Comparison of ENCODE assay signal across 8 mouse cellular contexts in genomic region chr12:39665448-39665847, GRCm38 (mm10).
DNase-seq lines count a peak whose midpoint lies in the region; ATAC-seq and TF ChIP-seq lines count a peak whose summit lies in the region.

No protein-coding gene starts in this region.

- H3K4me3 ChIP-seq in heart, adult 2 months, result no peak overlapping the region
- no peak overlapping the region for H3K4me3 ChIP-seq in forebrain, embryonic 15.5 days
- no peak overlapping the region for H3K4me3 ChIP-seq in hindbrain, embryonic 13.5 days

- intact Hi-C loops in heart, adult 2 months (cut with DNase I), result loop anchor here (1.0 kb wide), 1 partner anchor 375 kb away; no protein-coding TSS in a partner anchor

- H3K9me3 ChIP-seq in forebrain, embryonic 15.5 days, result no peaks in the 10 kb centered on the region
- no peaks in the 10 kb centered on the region for H3K9me3 ChIP-seq in hindbrain, embryonic 13.5 days

- peak; percentile 12 to 56 for DNase-seq in heart, adult 2 months
- no peak for DNase-seq in heart, adult 11 months
- DNase-seq in c-Kit-positive CD71-positive TER-119-positive erythroid progenitor cells, embryonic 14.5 days (ENCODE audit: low spot score), result peak; percentile 5
- peak; percentile 10 to 61 for DNase-seq in layer of hippocampus, adult 8-10 months (ENCODE audit: low spot score in 2 of 2)
- DNase-seq in lung, postnatal 36 days, result peak; percentile 74
- DNase-seq in right cerebral cortex, postnatal 10 days (ENCODE audit: low spot score in 2 of 2), result peak; percentile 47 to 69

- H3K27me3 ChIP-seq in heart, adult 2 months (ENCODE audit: control insufficient read depth, insufficient read depth, low read length), result no peaks in the 10 kb centered on the region
- no peaks in the 10 kb centered on the region for H3K27me3 ChIP-seq in forebrain, embryonic 15.5 days
- no peaks in the 10 kb centered on the region for H3K27me3 ChIP-seq in hindbrain, embryonic 13.5 days

- no peak for TF ChIP-seq POLR2A in heart, adult 2 months (IDR thresholded peaks at IDR 0.05; ENCODE audit: insufficient read depth, low read depth, low read length)

- peak; percentile 84 for TF ChIP-seq CTCF in heart, adult 2 months (IDR thresholded peaks at IDR 0.05)

- peak; percentile 91 for ATAC-seq in forebrain, embryonic 15.5 days (replicated peaks)
- peak; percentile 88 for ATAC-seq in hindbrain, embryonic 13.5 days (ENCODE audit: low FRiP score)

- H3K9ac ChIP-seq in heart, adult 2 months (ENCODE audit: low read depth, low read length), result no peak overlapping the region
- no peak overlapping the region for H3K9ac ChIP-seq in forebrain, embryonic 15.5 days (replicated peaks)
- H3K9ac ChIP-seq in hindbrain, embryonic 13.5 days, result no peak overlapping the region

- no peaks in the 10 kb centered on the region for H3K36me3 ChIP-seq in heart, adult 2 months (ENCODE audit: control insufficient read depth, insufficient read depth, low read length)
- no peaks in the 10 kb centered on the region for H3K36me3 ChIP-seq in forebrain, embryonic 15.5 days
- no peaks in the 10 kb centered on the region for H3K36me3 ChIP-seq in hindbrain, embryonic 13.5 days

- no peaks in the 10 kb centered on the region for H3K79me2 ChIP-seq in heart, adult 2 months (replicated peaks; ENCODE audit: control insufficient read depth, insufficient read depth, low read length)

- H3K4me2 ChIP-seq in forebrain, embryonic 15.5 days (replicated peaks), result no peak overlapping the region
- H3K4me2 ChIP-seq in hindbrain, embryonic 13.5 days, result no peak overlapping the region

- no peak for TF ChIP-seq EP300 in heart, adult 2 months (IDR thresholded peaks at IDR 0.05; ENCODE audit: insufficient read depth, low read depth, low read length)

- no peaks in the 10 kb centered on the region for H3K4me1 ChIP-seq in heart, adult 2 months (ENCODE audit: control insufficient read depth, insufficient read depth, low read length)
- no peaks in the 10 kb centered on the region for H3K4me1 ChIP-seq in forebrain, embryonic 15.5 days
- H3K4me1 ChIP-seq in hindbrain, embryonic 13.5 days (replicated peaks), result no peaks in the 10 kb centered on the region

- no peak overlapping the region for H3K27ac ChIP-seq in heart, adult 2 months
- no peak overlapping the region for H3K27ac ChIP-seq in forebrain, embryonic 15.5 days (replicated peaks)
- H3K27ac ChIP-seq in hindbrain, embryonic 13.5 days, result no peak overlapping the region

- WGBS in heart, adult 2 months, result 7% methylated on average over 4 of the region's 4 CpGs
- WGBS in forebrain, embryonic 15.5 days, result 14% methylated on average over 4 of the region's 4 CpGs
- 16% methylated on average over 4 of the region's 4 CpGs for WGBS in hindbrain, embryonic 13.5 days
